34 mouse cellular contexts compared by ENCODE assay signal in genomic region chr4:75423296-75423695, GRCm38 (mm10).
"Had no signal": no experiment of that assay in that cellular context is flagged by ENCODE, and none has a peak within 500 bp of the region (broad histone marks: within the 10 kb centered on the region; RNA-seq: fewer than 3 reads in every experiment).

No protein-coding gene starts in this region.

- DNase-seq: heart, postnatal 10 days; heart, postnatal 14 days; heart, postnatal 36 days; heart, postnatal 4 days; kidney, adult 11 months; kidney, adult 18-20 months; kidney, adult 2 months; kidney, adult 8-10 months; kidney, adult 9 months; kidney, postnatal 10 days; kidney, postnatal 14 days; kidney, postnatal 25 days; kidney, postnatal 36 days; kidney, postnatal 4 days; layer of hippocampus, adult 9-11 months; layer of hippocampus, postnatal 36 days had no signal

- H3K9me3 ChIP-seq: heart, embryonic 12.5 days; heart, embryonic 13.5 days; heart, embryonic 15.5 days; hindbrain, embryonic 10.5 days; hindbrain, embryonic 12.5 days; hindbrain, embryonic 13.5 days; hindbrain, embryonic 15.5 days; intestine, embryonic 15.5 days; kidney, embryonic 15.5 days had no signal

- H3K9ac ChIP-seq: heart, embryonic 12.5 days; heart, embryonic 13.5 days; heart, embryonic 15.5 days; hindbrain, embryonic 12.5 days; hindbrain, embryonic 13.5 days; hindbrain, embryonic 14.5 days; hindbrain, embryonic 15.5 days; intestine, embryonic 15.5 days; kidney, embryonic 15.5 days had no signal

- H3K36me3 ChIP-seq: heart, embryonic 12.5 days; heart, embryonic 13.5 days; heart, embryonic 15.5 days; hindbrain, embryonic 10.5 days; hindbrain, embryonic 12.5 days; hindbrain, embryonic 13.5 days; hindbrain, embryonic 15.5 days; intestine, embryonic 15.5 days; kidney, embryonic 15.5 days had no signal

- H3K4me1 ChIP-seq: heart, embryonic 12.5 days; heart, embryonic 13.5 days; heart, embryonic 15.5 days; hindbrain, embryonic 10.5 days; hindbrain, embryonic 12.5 days; hindbrain, embryonic 13.5 days; hindbrain, embryonic 15.5 days; intestine, embryonic 15.5 days; kidney, embryonic 15.5 days had no signal

- H3K4me3 ChIP-seq: heart, embryonic 12.5 days; heart, embryonic 13.5 days; heart, embryonic 15.5 days; hindbrain, embryonic 10.5 days; hindbrain, embryonic 12.5 days; hindbrain, embryonic 13.5 days; hindbrain, embryonic 15.5 days; intestine, embryonic 15.5 days; kidney, embryonic 15.5 days; layer of hippocampus, adult 2 months; left cerebral cortex, adult 2 months had no signal

- H3K27ac ChIP-seq: heart, embryonic 13.5 days; heart, embryonic 15.5 days; hindbrain, embryonic 10.5 days; hindbrain, embryonic 12.5 days; hindbrain, embryonic 13.5 days; hindbrain, embryonic 14.5 days; hindbrain, embryonic 15.5 days; hindbrain, postnatal 0 days; intestine, embryonic 15.5 days; kidney, embryonic 15.5 days; kidney, postnatal 0 days; layer of hippocampus, adult 2 months; left cerebral cortex, adult 2 months had no signal

- ATAC-seq: hindbrain, embryonic 16.5 days; hindbrain, postnatal 0 days; inflammation-experienced regulatory T-cells, adult 6 months; intestine, embryonic 15.5 days; intestine, embryonic 16.5 days; intestine, postnatal 0 days had no signal
